Mouse (Mus musculus): ENCODE measurements around the gene Ddx42. TPM values are rescaled to one million over a fixed set of nuclear protein-coding genes. Genes with fewer than 3 reads are reported as not detected.
A peak's percentile ranks its signal among the peaks of the same experiment; 100 is the strongest.

Gene Ddx42
- polyA plus RNA-seq, 1 experiment from 2014 or later, result 70.3 TPM

DNA sequence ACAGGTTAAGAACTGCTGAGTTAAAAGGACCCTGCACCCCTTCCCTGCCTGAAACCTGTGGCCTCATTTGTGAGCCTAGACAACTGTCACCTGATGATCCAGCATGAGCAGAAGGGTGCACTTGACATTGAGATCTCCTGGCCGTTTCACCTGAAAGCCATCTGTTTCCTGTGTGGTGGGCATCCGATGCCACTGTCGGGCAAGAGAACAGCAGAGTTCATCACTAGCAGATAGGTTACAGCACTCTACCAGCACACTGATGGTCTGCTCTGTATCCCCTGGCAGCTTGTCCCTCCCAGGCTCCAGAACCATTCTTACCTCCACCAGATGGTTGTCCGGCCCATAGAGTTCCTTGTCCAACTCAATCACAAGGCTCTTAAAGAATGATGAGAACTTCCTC, 48.8 kb downstream of the Ddx42 start:
- Histone ChIP-seq H3K36me3 (peaks cover 79% of the 10 kb centered on the region), H3K27me3 (ENCODE audit: insufficient read depth, poor library complexity, severe bottlenecking) (no peaks in the 10 kb centered on the region), H3K4me1 (peaks cover 30% of the 10 kb centered on the region), H3K4me3 (no peak overlapping the region), H3K27ac (no peak overlapping the region), H3K9me3 (no peaks in the 10 kb centered on the region)
- 93% methylated on average over 4 of the region's 4 CpGs for WGBS
- DNase-seq (ENCODE audit: low spot score), result no peak

- Histone ChIP-seq H3K9me3 (no peaks in the 10 kb centered on the region), H3K4me3 (no peak overlapping the region), H3K27me3 (ENCODE audit: insufficient read depth, poor library complexity, severe bottlenecking) (no peaks in the 10 kb centered on the region), H3K4me1 (peaks cover 38% of the 10 kb centered on the region), H3K27ac (no peak overlapping the region), H3K36me3 (peaks cover 70% of the 10 kb centered on the region)
- WGBS, result 90% methylated on average over 10 of the region's 10 CpGs
- no peak for DNase-seq (ENCODE audit: low spot score)
Measured at GRCm38 (mm10) chr11:106266431-106266830, 49.7 kb downstream of the Ddx42 start.

GRCm38 (mm10) chr11:106267311-106267852, 50.7 kb downstream of the Ddx42 start:
- H3K27me3 ChIP-seq (ENCODE audit: insufficient read depth, poor library complexity, severe bottlenecking), result no peaks in the 10 kb centered on the region
- no peak overlapping the region for H3K27ac ChIP-seq
- DNase-seq (ENCODE audit: low spot score), result no peak
- peaks cover 42% of the 10 kb centered on the region for H3K4me1 ChIP-seq
- peaks cover 61% of the 10 kb centered on the region for H3K36me3 ChIP-seq
- H3K9me3 ChIP-seq, result no peaks in the 10 kb centered on the region
- 66% methylated on average over 15 of the region's 15 CpGs for WGBS
- no peak overlapping the region; the same call in 1 of the 2 replicates for H3K4me3 ChIP-seq

DNA sequence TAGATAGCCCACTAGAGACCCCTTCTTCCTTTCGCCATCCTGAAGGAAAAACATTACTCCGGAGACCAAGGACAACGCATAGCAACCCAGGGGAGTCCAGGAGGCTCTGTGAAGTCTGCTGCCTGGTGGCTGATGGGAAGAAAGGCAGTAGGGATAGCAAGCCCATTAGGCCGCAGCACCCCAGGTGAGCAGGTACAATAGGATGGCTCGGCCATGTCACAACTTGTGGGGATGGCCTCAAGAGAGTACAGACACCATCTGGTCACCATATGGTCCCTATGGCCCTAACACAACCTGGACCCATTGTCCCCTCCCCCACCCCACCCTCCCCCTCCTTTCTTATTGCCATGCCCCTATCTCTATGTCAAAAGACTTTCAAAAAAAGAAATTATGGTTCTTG, 51.1 kb downstream of the Ddx42 start:
- Histone ChIP-seq H3K27me3 (ENCODE audit: insufficient read depth, poor library complexity, severe bottlenecking) (no peaks in the 10 kb centered on the region), H3K9me3 (no peaks in the 10 kb centered on the region), H3K4me1 (peaks cover 42% of the 10 kb centered on the region), H3K36me3 (peaks cover 56% of the 10 kb centered on the region), H3K27ac (peak overlapping the region; percentile 71), H3K4me3 (no peak overlapping the region; the same call in 1 of the 2 replicates)
- 67% methylated on average over 5 of the region's 5 CpGs for WGBS
- DNase-seq (ENCODE audit: low spot score), result no peak

DNA sequence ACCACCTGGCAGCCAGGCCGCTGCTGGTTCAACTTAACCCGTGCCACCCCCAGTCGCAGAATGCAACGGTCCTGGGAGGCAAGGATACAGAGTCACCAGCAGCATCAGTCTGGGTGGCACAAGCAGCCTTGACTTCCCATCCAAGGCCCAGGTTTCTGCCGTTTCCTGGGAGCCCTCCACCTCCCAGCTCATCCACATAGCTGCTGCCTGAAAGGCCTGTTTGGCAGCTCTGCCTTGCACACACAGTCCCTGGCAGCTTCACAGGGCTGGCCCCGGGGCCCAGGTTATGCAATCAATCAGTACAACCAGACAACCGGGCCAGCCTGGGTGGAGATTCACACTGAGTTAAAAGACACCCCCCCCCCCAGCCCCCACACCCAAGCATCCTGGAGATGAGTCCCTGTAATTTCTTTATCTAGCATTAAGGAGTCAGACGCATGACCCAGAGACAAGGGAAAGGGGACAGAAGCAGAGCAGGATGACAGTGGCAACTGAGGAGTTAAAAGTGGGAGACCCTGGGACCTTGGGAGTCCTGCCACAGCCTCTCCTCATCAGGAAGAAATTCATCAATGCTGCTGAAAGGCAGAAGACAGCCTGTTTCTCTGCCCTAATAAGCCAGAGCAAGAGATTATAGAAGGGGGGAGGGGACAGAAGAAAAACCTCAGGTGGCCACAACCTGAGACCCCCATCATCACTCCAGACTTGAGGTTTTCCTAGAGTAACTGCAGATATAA, 51.8 kb downstream of the Ddx42 start:
- DNase-seq (ENCODE audit: low spot score), result no peak
- Histone ChIP-seq H3K4me1 (peaks cover 42% of the 10 kb centered on the region), H3K4me3 (no peak overlapping the region), H3K27me3 (ENCODE audit: insufficient read depth, poor library complexity, severe bottlenecking) (no peaks in the 10 kb centered on the region), H3K27ac (peak overlapping the region; percentile 71), H3K36me3 (peaks cover 49% of the 10 kb centered on the region), H3K9me3 (no peaks in the 10 kb centered on the region)
- 50% methylated on average over 8 of the region's 8 CpGs for WGBS

DNA sequence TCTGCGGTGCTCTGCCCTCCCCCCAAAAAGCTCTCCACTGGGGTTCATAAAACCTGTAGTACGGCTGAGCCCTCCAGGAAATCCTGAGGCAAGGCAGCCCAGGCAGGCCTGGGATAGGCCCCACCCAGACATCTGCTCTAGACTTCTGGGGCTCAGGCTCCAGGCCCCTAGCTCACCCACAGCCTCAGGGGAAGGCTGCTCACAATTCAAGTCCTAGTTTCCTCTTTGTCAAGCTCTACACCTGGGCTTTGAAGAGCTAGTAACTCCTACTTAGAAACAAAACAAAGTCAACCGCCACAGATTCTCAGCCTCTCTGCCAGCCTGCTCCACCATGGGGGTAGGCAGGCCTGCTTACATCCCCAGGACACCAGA, 52.3 kb downstream of the Ddx42 start:
- no peaks in the 10 kb centered on the region for H3K9me3 ChIP-seq
- no peak overlapping the region for H3K4me3 ChIP-seq
- H3K4me1 ChIP-seq, result peaks cover 42% of the 10 kb centered on the region
- no peaks in the 10 kb centered on the region for H3K27me3 ChIP-seq (ENCODE audit: insufficient read depth, poor library complexity, severe bottlenecking)
- peak overlapping the region; percentile 71 for H3K27ac ChIP-seq
- no peak for DNase-seq (ENCODE audit: low spot score)
- H3K36me3 ChIP-seq, result peaks cover 44% of the 10 kb centered on the region
- WGBS, result 54% methylated on average over 3 of the region's 3 CpGs

DNA sequence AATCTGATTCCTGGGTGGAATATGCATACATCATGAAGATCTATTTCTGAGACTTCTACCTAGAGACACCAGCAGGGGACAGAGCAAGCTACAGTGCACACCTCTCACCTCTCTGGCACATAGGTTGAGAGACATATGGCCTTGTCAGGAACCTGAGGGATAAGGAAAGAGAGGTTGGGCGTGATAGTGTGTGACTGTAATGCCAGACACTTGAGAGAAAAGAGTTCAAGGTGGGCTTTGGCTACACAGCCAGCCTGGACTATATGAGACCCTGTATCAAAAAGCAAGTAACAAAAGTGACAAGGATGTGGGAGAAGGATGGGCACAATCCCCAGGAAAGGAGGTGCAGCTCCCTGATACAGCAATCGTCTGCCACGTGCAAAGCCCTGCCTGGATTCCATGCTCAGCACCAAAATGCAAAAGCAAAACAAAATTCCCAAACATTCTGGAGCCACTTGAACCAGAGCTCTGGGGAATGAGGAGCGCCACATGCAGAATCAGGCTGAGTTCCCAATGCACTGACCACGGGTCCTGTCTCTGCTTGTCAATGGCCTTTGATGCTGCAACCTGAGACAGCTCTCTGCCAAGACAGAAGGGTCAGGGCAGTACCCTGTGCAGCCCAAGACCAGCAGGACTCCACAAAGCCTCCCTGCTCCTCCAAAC, 54.5 kb downstream of the Ddx42 start:
- peaks cover 22% of the 10 kb centered on the region for H3K36me3 ChIP-seq
- peak overlapping the region; percentile 64 for H3K27ac ChIP-seq
- H3K4me3 ChIP-seq, result peak overlapping the region; percentile 96
- H3K4me1 ChIP-seq, result peaks cover 56% of the 10 kb centered on the region
- H3K27me3 ChIP-seq (ENCODE audit: insufficient read depth, poor library complexity, severe bottlenecking), result no peaks in the 10 kb centered on the region
- 44% methylated on average over 5 of the region's 5 CpGs for WGBS
- no peaks in the 10 kb centered on the region for H3K9me3 ChIP-seq
- no peak for DNase-seq (ENCODE audit: low spot score)

GRCm38 (mm10) chr11:106271794-106272643, 55.3 kb downstream of the Ddx42 start:
- peaks cover 14% of the 10 kb centered on the region for H3K36me3 ChIP-seq
- H3K27ac ChIP-seq, result peak overlapping the region; percentile 98
- no peaks in the 10 kb centered on the region for H3K27me3 ChIP-seq (ENCODE audit: insufficient read depth, poor library complexity, severe bottlenecking)
- WGBS, result 1% methylated on average over 41 of the region's 41 CpGs
- H3K9me3 ChIP-seq, result no peaks in the 10 kb centered on the region
- peak; percentile 81 for DNase-seq (ENCODE audit: low spot score)
- H3K4me3 ChIP-seq, result peak overlapping the region; percentile 96
- H3K4me1 ChIP-seq, result peaks cover 60% of the 10 kb centered on the region

DNA sequence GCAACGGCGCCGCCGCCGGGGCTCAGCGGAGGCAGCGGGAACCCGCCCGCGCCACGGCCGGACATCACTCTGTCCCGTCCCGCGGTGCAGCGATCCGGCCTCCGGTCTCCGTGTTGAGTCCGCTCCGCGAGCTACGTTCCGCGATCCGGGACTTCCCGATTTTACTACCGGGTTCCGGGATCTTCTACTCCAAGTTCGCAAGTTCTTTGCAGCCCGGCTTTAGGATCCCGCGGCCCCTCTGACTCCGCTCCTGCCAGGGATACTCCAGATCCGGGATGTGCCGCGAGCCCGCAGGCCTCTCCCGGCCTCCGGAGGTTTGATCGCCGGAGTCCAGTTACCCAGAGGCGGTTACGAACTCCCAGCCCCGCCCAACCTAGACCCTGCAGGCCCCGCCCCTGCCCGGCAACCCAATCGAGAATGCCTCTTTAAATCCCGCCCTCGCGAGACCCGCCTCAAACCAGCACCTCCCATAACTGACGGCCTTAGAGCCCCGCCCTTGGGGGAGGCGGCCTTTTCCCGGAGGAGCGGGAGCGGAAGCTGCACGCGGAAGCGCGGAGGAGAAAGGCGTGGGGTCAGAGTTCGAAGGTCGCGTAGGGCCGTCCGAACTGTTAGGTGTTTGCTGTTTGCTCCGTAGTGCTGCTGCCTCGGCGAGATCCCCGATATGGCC, 56.1 kb downstream of the Ddx42 start, which contains the start of gene Smarcd2:
Gene Smarcd2 (minus strand): TSS at position 329 of the 667 bp plus-strand sequence.
- WGBS, result under 1% methylated on average over 70 of the region's 72 CpGs
- Histone ChIP-seq H3K36me3 (peaks cover 7% of the 10 kb centered on the region; the same call in 1 of the 2 replicates), H3K27me3 (ENCODE audit: insufficient read depth, poor library complexity, severe bottlenecking) (no peaks in the 10 kb centered on the region), H3K27ac (peak within 1 kb of the TSS; percentile 98), H3K9me3 (no peaks in the 10 kb centered on the region), H3K4me3 (peak within 1 kb of the TSS; percentile 96), H3K4me1 (peaks cover 53% of the 10 kb centered on the region)
- DNase-seq (ENCODE audit: low spot score), result peak; percentile 100

- WGBS, result 16% methylated on average over 16 of the region's 16 CpGs
- no peaks in the 10 kb centered on the region for H3K9me3 ChIP-seq
- peak overlapping the region; percentile 98 for H3K27ac ChIP-seq
Measured at GRCm38 (mm10) chr11:106273311-106273684, 56.6 kb downstream of the Ddx42 start.

DNA sequence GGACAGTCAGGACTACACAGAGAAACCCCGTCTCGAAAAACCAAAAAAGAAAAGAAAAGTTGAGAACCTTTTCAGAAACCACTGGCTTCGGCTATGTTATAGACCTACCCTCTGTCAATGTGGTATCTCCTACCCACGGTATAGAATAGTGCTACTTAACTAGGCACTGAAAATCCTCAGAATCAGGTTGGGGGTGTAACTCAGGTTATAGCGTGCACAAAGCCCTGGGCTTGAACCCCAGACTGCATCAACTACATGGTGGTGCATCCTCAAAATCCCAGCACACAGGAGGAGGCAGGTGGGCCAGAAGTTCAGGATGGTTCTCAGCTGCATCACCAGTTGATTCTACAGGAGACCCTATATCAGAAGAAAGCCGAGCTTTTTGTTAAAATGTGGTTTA, 57.1 kb downstream of the Ddx42 start:
- WGBS, result 91% methylated on average over 6 of the region's 6 CpGs
- Histone ChIP-seq H3K4me3 (no peak overlapping the region), H3K27ac (peak overlapping the region; percentile 98; the same call in 1 of the 2 replicates)

More at GRCm38 (mm10) chr11:106273311-106273684, 56.6 kb downstream of the Ddx42 start:
- DNase-seq (ENCODE audit: low spot score), result no peak
- Histone ChIP-seq H3K27me3 (ENCODE audit: insufficient read depth, poor library complexity, severe bottlenecking) (no peaks in the 10 kb centered on the region), H3K4me1 (peaks cover 48% of the 10 kb centered on the region), H3K36me3 (peaks cover 2% of the 10 kb centered on the region; the same call in 1 of the 2 replicates), H3K4me3 (peak overlapping the region; percentile 96)

DNA sequence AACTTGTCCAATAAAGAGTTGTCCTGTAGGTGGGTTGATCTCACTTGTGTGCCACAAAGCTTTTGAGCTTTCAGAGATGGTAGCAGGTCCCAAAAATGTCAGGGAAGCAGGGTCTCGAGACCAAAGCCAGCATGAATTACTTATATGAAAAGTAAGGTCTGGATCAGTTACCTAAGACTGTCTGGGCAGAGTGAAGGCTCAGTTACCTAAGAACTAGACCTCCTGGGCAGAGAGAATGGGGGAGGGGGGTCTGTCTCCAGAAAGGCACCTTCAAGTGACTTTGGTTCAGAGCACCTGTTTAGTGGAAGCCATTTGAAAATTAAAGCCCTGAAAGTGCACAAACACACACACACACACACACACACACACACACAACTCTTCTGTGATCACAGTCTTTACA, 57.6 kb downstream of the Ddx42 start:
- Histone ChIP-seq H3K4me1 (peaks cover 37% of the 10 kb centered on the region), H3K4me3 (no peak overlapping the region), H3K27ac (0 out of 2 replicates have a peak overlapping the region, but pooled peaks have one; percentile 19), H3K9me3 (no peaks in the 10 kb centered on the region), H3K36me3 (no peaks in the 10 kb centered on the region), H3K27me3 (ENCODE audit: insufficient read depth, poor library complexity, severe bottlenecking) (no peaks in the 10 kb centered on the region)
- 91% methylated on average over 1 of the region's 1 CpGs for WGBS
- no peak for DNase-seq (ENCODE audit: low spot score)

More for the DNA sequence above, 57.1 kb downstream of the Ddx42 start:
- no peak for DNase-seq (ENCODE audit: low spot score)
- H3K9me3 ChIP-seq, result no peaks in the 10 kb centered on the region
- no peaks in the 10 kb centered on the region for H3K36me3 ChIP-seq
- peaks cover 43% of the 10 kb centered on the region for H3K4me1 ChIP-seq
- H3K27me3 ChIP-seq (ENCODE audit: insufficient read depth, poor library complexity, severe bottlenecking), result no peaks in the 10 kb centered on the region
